Mouse (Mus musculus) bone marrow, adult 2 months (tissue): Measurements from ENCODE around the gene Pik3c2g.

Source experiments
- CTCF ChIP-seq: fragments of 200-500 bp; IDR thresholded peaks from 2 replicates; pipeline ENCODE4 v1.5.1; 2011; ENCODE audit warnings: low read length, control low read depth; ENCODE audit not compliant: control insufficient read depth, insufficient read depth
- POLR2A ChIP-seq: fragments of 200-500 bp; IDR thresholded peaks from 2 replicates; pipeline ENCODE4 v1.6.1; 2011; ENCODE audit warnings: low read depth, mild to moderate bottlenecking, control low read depth, low read length, borderline replicate concordance; ENCODE audit not compliant: control insufficient read depth

- TF ChIP-seq CTCF, result no peak
- TF ChIP-seq POLR2A, result no peak
These were observed 295.1 kb downstream of the Pik3c2g start for GRCm38 (mm10) chr6:139882076-139882475.
